Mouse (Mus musculus): Measurements from ENCODE around the gene Pcgf2. TPM values are rescaled to one million over a fixed set of nuclear protein-coding genes. Genes with fewer than 3 reads are reported as not detected.

The Pcgf2 gene
- polyA plus RNA-seq (2012; fragmentation: generic; extraction: Trizol) = 29.2 TPM
- long read RNA-seq, experiment 1, partial matches to known transcripts = 2 of 3 reads
- long read RNA-seq, experiment 1, other reads (novel, unspliced or antisense) = 1 of 3 reads
- long read RNA-seq, experiment 2, partial matches to known transcripts = 1 of 2 reads
- long read RNA-seq, experiment 2, other reads (novel, unspliced or antisense) = 1 of 2 reads

GRCm38 (mm10) chr11:97700003-97700745 lies at the start of gene Pcgf2:
Gene Pcgf2, minus strand, starts transcription at chr11:97700497.
- no peaks in the 10 kb centered on the region for H3K27me3 ChIP-seq (ENCODE audit: control insufficient read depth, insufficient read depth, insufficient read length)
- peak within 1 kb of the TSS; percentile 89 for H3K4me3 ChIP-seq (ENCODE audit: insufficient read depth, poor library complexity, severe bottlenecking)
- peak; percentile 76 for TF ChIP-seq MAX (IDR thresholded peaks at IDR 0.05)
- no peak for TF ChIP-seq CEBPB (IDR thresholded peaks at IDR 0.05; ENCODE audit: low read depth)
- H3K79me2 ChIP-seq (ENCODE audit: control insufficient read depth, insufficient read depth) = peaks cover 62% of the 10 kb centered on the region
- H3ac ChIP-seq (ENCODE audit: control insufficient read depth, insufficient read length, low read depth) = peak within 1 kb of the TSS; percentile 91
- H3K36me3 ChIP-seq (ENCODE audit: control insufficient read depth, insufficient read depth) = peaks cover 12% of the 10 kb centered on the region
- H3K79me3 ChIP-seq (ENCODE audit: low read depth) = peaks cover 56% of the 10 kb centered on the region

GRCm38 (mm10) chr11:97748496-97748895 lies 48.2 kb upstream of the Pcgf2 start:
- TF ChIP-seq MYOG (IDR thresholded peaks at IDR 0.05; ENCODE audit: control insufficient read depth, extremely low read depth, insufficient read length) = no peak
- no peak for TF ChIP-seq MAX (IDR thresholded peaks at IDR 0.05)
- Histone ChIP-seq H3K4me3 (ENCODE audit: insufficient read depth, poor library complexity, severe bottlenecking) (no peak overlapping the region), H3K79me2 (ENCODE audit: control insufficient read depth, insufficient read depth) (peaks cover 10% of the 10 kb centered on the region), H3K79me3 (ENCODE audit: low read depth) (peaks cover 9% of the 10 kb centered on the region), H3ac (ENCODE audit: control insufficient read depth, insufficient read length, low read depth) (no peak overlapping the region), H3K36me3 (ENCODE audit: control insufficient read depth, insufficient read depth) (peaks cover 70% of the 10 kb centered on the region), H3K27me3 (ENCODE audit: control insufficient read depth, insufficient read depth, insufficient read length) (no peaks in the 10 kb centered on the region)

GRCm38 (mm10) chr11:97747773-97748172 lies 47.5 kb upstream of the Pcgf2 start:
- Histone ChIP-seq H3K27me3 (ENCODE audit: control insufficient read depth, insufficient read depth, insufficient read length) (no peaks in the 10 kb centered on the region), H3ac (ENCODE audit: control insufficient read depth, insufficient read length, low read depth) (no peak overlapping the region), H3K4me3 (ENCODE audit: insufficient read depth, poor library complexity, severe bottlenecking) (no peak overlapping the region), H3K79me2 (ENCODE audit: control insufficient read depth, insufficient read depth) (peaks cover 18% of the 10 kb centered on the region), H3K79me3 (ENCODE audit: low read depth) (peaks cover 16% of the 10 kb centered on the region), H3K36me3 (ENCODE audit: control insufficient read depth, insufficient read depth) (peaks cover 63% of the 10 kb centered on the region)
- TF ChIP-seq FOSL1 (IDR thresholded peaks at IDR 0.05; ENCODE audit: insufficient read depth, low read length, poor library complexity, severe bottlenecking) (no peak), MAX (IDR thresholded peaks at IDR 0.05) (no peak), MYOD1 (IDR thresholded peaks at IDR 0.05; ENCODE audit: control insufficient read depth, insufficient read length, low read depth) (no peak), USF1 (IDR thresholded peaks at IDR 0.05; ENCODE audit: low read depth) (no peak), CEBPB (IDR thresholded peaks at IDR 0.05; ENCODE audit: low read depth) (no peak), CTCF (IDR thresholded peaks at IDR 0.05; ENCODE audit: control insufficient read depth, insufficient read depth, insufficient read length) (no peak), MYOG (IDR thresholded peaks at IDR 0.05; ENCODE audit: control insufficient read depth, extremely low read depth, insufficient read length) (no peak)

- Histone ChIP-seq H3K36me3 (ENCODE audit: control insufficient read depth, insufficient read depth) (peaks cover 41% of the 10 kb centered on the region), H3K4me3 (ENCODE audit: insufficient read depth, poor library complexity, severe bottlenecking) (no peak overlapping the region), H3K79me2 (ENCODE audit: control insufficient read depth, insufficient read depth) (peaks cover 42% of the 10 kb centered on the region), H3ac (ENCODE audit: control insufficient read depth, insufficient read length, low read depth) (no peak overlapping the region), H3K27me3 (ENCODE audit: control insufficient read depth, insufficient read depth, insufficient read length) (no peaks in the 10 kb centered on the region), H3K79me3 (ENCODE audit: low read depth) (peaks cover 39% of the 10 kb centered on the region)
- TF ChIP-seq MYOD1 (IDR thresholded peaks at IDR 0.05; ENCODE audit: control insufficient read depth, insufficient read length, low read depth) (no peak), MAX (IDR thresholded peaks at IDR 0.05) (no peak), FOSL1 (IDR thresholded peaks at IDR 0.05; ENCODE audit: insufficient read depth, low read length, poor library complexity, severe bottlenecking) (no peak), CTCF (IDR thresholded peaks at IDR 0.05; ENCODE audit: control insufficient read depth, insufficient read depth, insufficient read length) (no peak), MYOG (IDR thresholded peaks at IDR 0.05; ENCODE audit: control insufficient read depth, extremely low read depth, insufficient read length) (no peak), USF1 (IDR thresholded peaks at IDR 0.05; ENCODE audit: low read depth) (no peak), CEBPB (IDR thresholded peaks at IDR 0.05; ENCODE audit: low read depth) (no peak)
Observed at GRCm38 (mm10) chr11:97745331-97745721, 45.0 kb upstream of the Pcgf2 start.

GRCm38 (mm10) chr11:97744718-97745330 lies 44.5 kb upstream of the Pcgf2 start:
- no peaks in the 10 kb centered on the region for H3K27me3 ChIP-seq (ENCODE audit: control insufficient read depth, insufficient read depth, insufficient read length)
- peaks cover 44% of the 10 kb centered on the region for H3K79me3 ChIP-seq (ENCODE audit: low read depth)
- peaks cover 39% of the 10 kb centered on the region for H3K36me3 ChIP-seq (ENCODE audit: control insufficient read depth, insufficient read depth)
- TF ChIP-seq MAX (IDR thresholded peaks at IDR 0.05) = no peak
- no peak for TF ChIP-seq MYOD1 (IDR thresholded peaks at IDR 0.05; ENCODE audit: control insufficient read depth, insufficient read length, low read depth)
- TF ChIP-seq CTCF (IDR thresholded peaks at IDR 0.05; ENCODE audit: control insufficient read depth, insufficient read depth, insufficient read length) = no peak
- TF ChIP-seq MYOG (IDR thresholded peaks at IDR 0.05; ENCODE audit: control insufficient read depth, extremely low read depth, insufficient read length) = no peak
- no peak for TF ChIP-seq FOSL1 (IDR thresholded peaks at IDR 0.05; ENCODE audit: insufficient read depth, low read length, poor library complexity, severe bottlenecking)
- TF ChIP-seq USF1 (IDR thresholded peaks at IDR 0.05; ENCODE audit: low read depth) = no peak
- no peak for TF ChIP-seq CEBPB (IDR thresholded peaks at IDR 0.05; ENCODE audit: low read depth)
- peak overlapping the region; percentile 83 for H3K4me3 ChIP-seq (ENCODE audit: insufficient read depth, poor library complexity, severe bottlenecking)
- peaks cover 47% of the 10 kb centered on the region for H3K79me2 ChIP-seq (ENCODE audit: control insufficient read depth, insufficient read depth)
- peak overlapping the region; percentile 83 for H3ac ChIP-seq (ENCODE audit: control insufficient read depth, insufficient read length, low read depth)

Data from C2C12 (cell line).